Mouse (Mus musculus) CH12.LX (cell line): ENCODE measurements around the gene Mdfic. TPM values are rescaled to one million over a fixed set of nuclear protein-coding genes. Genes with fewer than 3 reads are reported as not detected.

Experiments
- DNase-seq: peaks from one replicate; pipeline ENCODE4 v3.0.0-alpha.2; 2013; ENCODE audit errors: extremely low read depth
- H3K27ac ChIP-seq: 2 replicates; pipeline ENCODE4 v1.5.1; 2012; ENCODE audit warnings: low read depth, mild to moderate bottlenecking, control low read depth, moderate library complexity; ENCODE audit not compliant: insufficient read depth
- H3K27me3 ChIP-seq: replicated peaks from 2 replicates; pipeline ENCODE3; 2012; ENCODE audit warnings: inconsistent platforms
- H3K36me3 ChIP-seq, 2 experiments: replicated peaks in 1 of 2; 2 replicates each; pipeline versions ENCODE3 to v1.6.1; 2012; ENCODE audit warnings: inconsistent platforms in 1 of 2, low read length in 1 of 2, mild to moderate bottlenecking in 1 of 2, mixed read lengths in 1 of 2, moderate library complexity in 1 of 2; ENCODE audit not compliant: control insufficient read depth in 1 of 2, insufficient read depth in 1 of 2
- H3K4me1 ChIP-seq, 2 experiments: 2 replicates each; pipeline ENCODE4 v1.6.1; 2012; ENCODE audit warnings: inconsistent platforms in 1 of 2, moderate library complexity in 1 of 2; ENCODE audit not compliant: insufficient read depth in 2 of 2, control insufficient read depth in 1 of 2
- H3K4me2 ChIP-seq: 2 replicates; pipeline ENCODE4 v1.6.1; 2012; ENCODE audit warnings: low read depth, mild to moderate bottlenecking, control low read depth; ENCODE audit not compliant: poor library complexity, insufficient read depth, severe bottlenecking
- H3K4me3 ChIP-seq, 3 experiments: fragments of 150-350 bp in 1 of 3; sonication (generic) in 1 of 3; replicated peaks in 1 of 3; 2 replicates each; pipeline versions ENCODE3 to v1.5.1; 2011 to 2012; ENCODE audit warnings: low read depth in 2 of 3, low read length in 2 of 3, mild to moderate bottlenecking in 2 of 3, moderate library complexity in 2 of 3, control low read depth in 1 of 3, improper control_type of control experiment in 1 of 3, inconsistent platforms in 1 of 3, mixed read lengths in 1 of 3; ENCODE audit not compliant: poor library complexity in 1 of 3
- H3K79me2 ChIP-seq: replicated peaks from 2 replicates; pipeline ENCODE4 v1.6.1; 2012; ENCODE audit warnings: mild to moderate bottlenecking, moderate library complexity; ENCODE audit not compliant: control insufficient read depth, poor library complexity, insufficient read depth, severe bottlenecking; ENCODE audit errors: extremely low read depth
- H3K9ac ChIP-seq: 2 replicates; pipeline ENCODE4 v1.6.1; 2012; ENCODE audit warnings: low read depth, mild to moderate bottlenecking, control low read depth, moderate library complexity; ENCODE audit not compliant: insufficient read depth
- H3K9me3 ChIP-seq: replicated peaks from 2 replicates; pipeline ENCODE3; 2012; ENCODE audit warnings: low read length, inconsistent platforms, mixed read lengths
- CHD1 ChIP-seq: IDR thresholded peaks from 2 replicates; pipeline ENCODE4 v1.6.1; 2012; ENCODE audit warnings: low read depth, low read length, improper control_type of control experiment, inconsistent platforms
- CHD2 ChIP-seq: IDR thresholded peaks from 2 replicates; pipeline ENCODE4 v1.6.1; 2011; ENCODE audit warnings: low read length, improper control_type of control experiment
- CTCF ChIP-seq, 2 experiments: IDR thresholded peaks in 1 of 2; conservative IDR thresholded peaks in 1 of 2; 2 replicates each; pipeline ENCODE4 v1.5.1; 2011 to 2012; ENCODE audit warnings: low read depth in 2 of 2, low read length in 2 of 2, improper control_type of control experiment in 1 of 2, inconsistent platforms in 1 of 2, mild to moderate bottlenecking in 1 of 2, moderate library complexity in 1 of 2
- ELF1 ChIP-seq: IDR thresholded peaks from 2 replicates; pipeline ENCODE4 v1.6.1; 2014; ENCODE audit warnings: low read depth, mild to moderate bottlenecking, inconsistent platforms, low read length, improper control_type of control experiment
- ETS1 ChIP-seq: conservative IDR thresholded peaks from 2 replicates; pipeline ENCODE4 v1.6.1; 2012; ENCODE audit warnings: low read depth, mild to moderate bottlenecking, inconsistent platforms, low read length, improper control_type of control experiment, moderate library complexity
- JUN ChIP-seq: IDR thresholded peaks from 2 replicates; pipeline ENCODE4 v1.6.1; 2011; ENCODE audit warnings: low read depth, mild to moderate bottlenecking, low read length, improper control_type of control experiment, moderate library complexity; ENCODE audit not compliant: insufficient read depth
- JUND ChIP-seq: conservative IDR thresholded peaks from 2 replicates; pipeline ENCODE4 v1.6.1; 2011; ENCODE audit warnings: low read depth, low read length, improper control_type of control experiment
- KAT2A ChIP-seq: IDR thresholded peaks from 2 replicates; pipeline ENCODE4 v1.6.1; 2012; ENCODE audit warnings: low read length, improper control_type of control experiment, inconsistent platforms; ENCODE audit not compliant: insufficient replicate concordance
- MAFK ChIP-seq: IDR thresholded peaks from 2 replicates; pipeline ENCODE4 v1.6.1; 2011; ENCODE audit warnings: low read length, improper control_type of control experiment; ENCODE audit not compliant: insufficient replicate concordance
- MAZ ChIP-seq: IDR thresholded peaks from 2 replicates; pipeline ENCODE4 v1.6.1; 2012; ENCODE audit warnings: low read depth, mild to moderate bottlenecking, inconsistent platforms, low read length, improper control_type of control experiment, moderate library complexity
- MXI1 ChIP-seq: IDR thresholded peaks from 2 replicates; pipeline ENCODE4 v1.6.1; 2011; ENCODE audit warnings: mild to moderate bottlenecking, low read depth, low read length, improper control_type of control experiment
- MYC ChIP-seq: IDR thresholded peaks from 2 replicates; pipeline ENCODE4 v1.6.1; 2011; ENCODE audit warnings: low read depth, mild to moderate bottlenecking, improper control_type of control experiment, low read length
- RAD21 ChIP-seq: IDR thresholded peaks from 2 replicates; pipeline ENCODE4 v1.6.1; 2011; ENCODE audit warnings: low read depth, mild to moderate bottlenecking, low read length, improper control_type of control experiment, moderate library complexity
- SIN3A ChIP-seq: IDR thresholded peaks from 2 replicates; pipeline ENCODE4 v1.6.1; 2012; ENCODE audit warnings: low read length, improper control_type of control experiment, inconsistent platforms
- TCF12 ChIP-seq: IDR thresholded peaks from 2 replicates; pipeline ENCODE4 v1.6.1; 2014; ENCODE audit warnings: low read depth, mild to moderate bottlenecking, inconsistent platforms, low read length, improper control_type of control experiment
- USF2 ChIP-seq: conservative IDR thresholded peaks from 2 replicates; pipeline ENCODE4 v1.6.1; 2011; ENCODE audit warnings: low read depth, low read length, improper control_type of control experiment
- ZC3H11A ChIP-seq: IDR thresholded peaks from 2 replicates; pipeline ENCODE4 v1.6.1; 2012; ENCODE audit warnings: low read depth, mild to moderate bottlenecking, inconsistent platforms, low read length, improper control_type of control experiment
- ZKSCAN1 ChIP-seq: IDR thresholded peaks from 2 replicates; pipeline ENCODE4 v1.6.1; 2012; ENCODE audit warnings: low read depth, inconsistent platforms, low read length, improper control_type of control experiment, borderline replicate concordance
- ZNF384 ChIP-seq: IDR thresholded peaks from 2 replicates; pipeline ENCODE4 v1.6.1; 2012; ENCODE audit warnings: low read depth, low read length, improper control_type of control experiment, inconsistent platforms
- dilution Hi-C: fragments of 300-500 bp; cut with MboI; formaldehyde crosslinking; loops from 2 replicates; pipeline ENCODE4 v1.14.3; 2020; ENCODE audit warnings: low sequenced_read_pairs; ENCODE audit not compliant: extremely low pct_unique_long_range_greater_than_20kb, extremely low pct_ligation_motif_present
- in situ Hi-C: fragments of 300-500 bp; cut with MboI; formaldehyde crosslinking; loops from 3 replicates; pipeline ENCODE4 v1.14.3; 2019; ENCODE audit warnings: low sequenced_read_pairs, low pct_ligation_motif_present, low pct_unique_long_range_greater_than_20kb, mixed read lengths
- polyA plus RNA-seq: library from polyadenylated mRNA; unstranded; fragments of >175 nt; gene quantifications from 2 replicates; pipeline ENCODE4 v1.2.1, GENCODE M21; 2012; ENCODE audit warnings: low read depth; ENCODE audit not compliant: insufficient read length
- total RNA-seq, 2 experiments: library from RNA; depleted of rRNA; stranded (reverse); fragments of 300-350 nt in 1 of 2; fragments of >200 nt in 1 of 2; gene quantifications; 2 replicates each; pipeline ENCODE4 v1.2.3; 2012 to 2014

Gene Mdfic
- total and polyA plus RNA-seq, 3 experiments, result 8.3 to 14.7 (median 14.1) TPM

GRCm38 (mm10) chr6:15745313-15745712, 24.9 kb downstream of the Mdfic start:
- no peak for DNase-seq
- H3K9me3 ChIP-seq, result no peaks in the 10 kb centered on the region
- dilution Hi-C loops, result no loop called here
- no peak for TF ChIP-seq JUN
- TF ChIP-seq, all 38 proteins: peak for 0
- no peak overlapping the region for H3K4me3 ChIP-seq
- H3K36me3 ChIP-seq, result peaks cover 36 to 64% of the 10 kb centered on the region in 2 experiments
- H3K79me2 ChIP-seq, result no peaks in the 10 kb centered on the region
- in situ Hi-C loops, result no loop called here
- no peak overlapping the region for H3K27ac ChIP-seq
- no peak overlapping the region for H3K9ac ChIP-seq
- no peaks in the 10 kb centered on the region for H3K27me3 ChIP-seq
- H3K4me1 ChIP-seq, result peaks cover 0 to 37% of the 10 kb centered on the region in 2 experiments; a peak in 2 of 4 replicates
- H3K4me2 ChIP-seq, result no peak overlapping the region

GRCm38 (mm10) chr6:15745891-15746290, 25.4 kb downstream of the Mdfic start:
- TF ChIP-seq KAT2A (no peak), ZKSCAN1 (no peak), ZNF384 (no peak), ELF1 (no peak), JUND (no peak), MXI1 (no peak), ZC3H11A (no peak), CTCF (conservative IDR thresholded peaks at IDR 0.05 in 1 of 2, IDR thresholded peaks at IDR 0.05 in 1 of 2; ENCODE audit: low read depth in 2 of 2, low read length in 2 of 2) (no peak), RAD21 (no peak), CHD1 (no peak), JUN (no peak), MAZ (no peak), SIN3A (no peak), MAFK (no peak), USF2 (no peak), ETS1 (no peak), MYC (no peak), CHD2 (no peak), TCF12 (no peak)
- dilution Hi-C loops, result no loop called here
- peaks cover 0 to 37% of the 10 kb centered on the region in 2 experiments; a peak in 2 of 4 replicates for H3K4me1 ChIP-seq
- no peak for DNase-seq
- H3K36me3 ChIP-seq, result peaks cover 35 to 64% of the 10 kb centered on the region in 2 experiments
- no peaks in the 10 kb centered on the region for H3K27me3 ChIP-seq
- H3K9me3 ChIP-seq, result no peaks in the 10 kb centered on the region
- in situ Hi-C loops, result no loop called here
- no peaks in the 10 kb centered on the region for H3K79me2 ChIP-seq
- no peak overlapping the region for H3K9ac ChIP-seq
- H3K4me3 ChIP-seq, result no peak overlapping the region
- no peak overlapping the region for H3K4me2 ChIP-seq
- no peak overlapping the region for H3K27ac ChIP-seq
